Mouse (Mus musculus) cerebellum, adult (tissue): Measurements from ENCODE around the gene Ccn6.

Source experiments
- ATAC-seq: cut with Nextera tagmentation; 2 replicates; pipeline ENCODE4 v1.9.2; 2017; ENCODE audit warnings: mild to moderate bottlenecking, moderate library complexity, mixed read lengths; ENCODE audit not compliant: insufficient number of reproducible peaks, low FRiP score, low TSS enrichment

Gene Ccn6

DNA sequence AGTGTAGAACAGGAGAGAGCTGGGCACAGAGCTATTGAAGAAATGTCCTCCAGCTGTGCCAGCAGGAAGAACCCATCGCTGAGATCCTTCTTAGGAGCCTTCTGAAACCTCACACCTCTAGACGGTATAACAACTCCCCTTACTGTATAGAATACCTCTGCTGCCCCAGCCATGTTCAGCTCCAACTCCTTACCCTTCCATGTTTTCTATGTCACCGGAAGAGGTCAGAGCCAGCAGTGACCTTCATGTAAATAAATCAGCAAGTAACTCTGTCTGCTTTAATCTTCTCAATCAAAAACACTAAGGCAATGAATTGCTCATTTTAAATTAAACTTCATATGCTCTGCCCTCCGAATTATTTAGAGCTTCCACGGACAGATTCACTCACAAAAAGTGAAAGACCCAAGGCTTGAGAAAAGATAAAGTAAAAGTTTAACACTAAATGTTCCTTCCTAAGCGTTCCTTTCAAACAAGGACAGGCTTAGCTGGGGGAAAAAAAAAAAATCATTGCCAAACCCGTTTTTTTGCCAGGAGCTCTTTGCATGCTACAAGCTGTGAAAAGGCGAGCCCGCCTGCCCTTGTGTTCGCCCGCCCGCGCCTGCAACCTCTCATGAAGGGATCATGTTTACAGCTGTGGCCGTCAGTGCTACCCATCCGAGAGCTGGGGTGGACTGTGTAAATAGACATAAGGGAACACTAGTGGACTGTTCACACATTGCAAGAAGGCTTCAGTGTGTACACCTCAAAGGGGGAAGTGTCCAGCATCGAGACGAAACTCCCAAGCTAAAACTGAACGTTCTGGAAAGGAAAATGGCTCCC lies 719 bp downstream of the Ccn6 start:
- ATAC-seq = no peak

DNA sequence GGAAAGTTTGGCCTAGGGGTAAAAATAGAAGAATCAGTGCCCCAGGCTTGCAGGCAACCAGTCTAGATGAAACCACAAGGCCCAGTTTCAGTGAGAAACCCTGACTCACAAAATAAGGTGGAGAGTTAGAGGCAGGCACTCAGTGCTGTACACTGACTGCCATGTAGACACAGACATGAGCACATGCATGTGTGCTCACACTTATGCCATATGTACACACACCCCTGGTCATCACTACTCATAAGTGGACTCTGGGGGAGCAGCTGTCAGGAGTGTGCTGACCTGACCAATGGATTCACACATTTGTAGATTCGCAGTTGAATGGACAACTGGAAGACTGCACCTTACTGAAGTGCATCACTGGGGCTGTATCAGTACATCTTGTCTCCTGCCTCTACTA lies 2.2 kb downstream of the Ccn6 start:
- ATAC-seq = no peak

- ATAC-seq = no peak
Measured at GRCm38 (mm10) chr10:39158306-39158705, 5.3 kb downstream of the Ccn6 start.

- ATAC-seq = no peak
Measured at GRCm38 (mm10) chr10:39157321-39157720, 6.3 kb downstream of the Ccn6 start.

DNA sequence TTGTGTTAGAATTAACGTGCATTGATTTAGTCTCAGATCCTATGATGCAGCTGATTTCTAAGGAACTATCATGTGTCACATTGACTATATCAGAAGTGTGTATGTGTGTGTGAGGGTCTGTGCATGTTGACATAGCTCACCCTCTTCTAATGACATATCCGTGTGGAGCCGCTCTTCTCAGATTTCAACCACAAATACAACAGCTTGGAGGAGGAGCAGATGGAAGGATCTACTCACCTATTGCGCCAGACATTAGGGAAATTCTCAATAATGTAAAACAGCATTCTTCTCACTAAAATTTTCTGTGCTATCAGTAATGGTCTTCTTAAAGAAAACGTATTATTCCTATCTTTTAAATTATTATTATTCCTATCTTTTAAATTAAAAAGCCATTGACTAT lies 6.9 kb downstream of the Ccn6 start:
- ATAC-seq = no peak

DNA sequence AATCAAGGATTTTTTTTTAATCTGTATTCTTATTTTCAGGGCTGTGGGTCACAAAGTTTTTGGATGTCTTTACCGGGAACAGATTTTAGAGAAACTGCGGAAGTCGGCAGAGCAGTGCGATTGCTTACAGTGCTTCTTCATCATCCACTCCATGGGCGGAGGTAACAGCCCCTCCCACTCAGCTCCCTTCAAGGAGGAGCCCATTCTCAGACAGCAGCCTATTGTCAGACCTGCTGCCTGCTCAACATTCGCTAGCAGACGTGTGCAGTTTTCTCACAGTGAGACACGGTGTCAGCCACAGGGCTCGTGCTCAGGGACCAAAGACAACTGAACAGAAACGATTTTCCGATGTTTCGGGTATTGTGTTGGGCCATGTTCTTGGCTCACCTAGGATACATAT lies 21.4 kb downstream of the Ccn6 start:
- no peak for ATAC-seq

GRCm38 (mm10) chr10:39141401-39141800 lies 22.2 kb downstream of the Ccn6 start:
- no peak for ATAC-seq

DNA sequence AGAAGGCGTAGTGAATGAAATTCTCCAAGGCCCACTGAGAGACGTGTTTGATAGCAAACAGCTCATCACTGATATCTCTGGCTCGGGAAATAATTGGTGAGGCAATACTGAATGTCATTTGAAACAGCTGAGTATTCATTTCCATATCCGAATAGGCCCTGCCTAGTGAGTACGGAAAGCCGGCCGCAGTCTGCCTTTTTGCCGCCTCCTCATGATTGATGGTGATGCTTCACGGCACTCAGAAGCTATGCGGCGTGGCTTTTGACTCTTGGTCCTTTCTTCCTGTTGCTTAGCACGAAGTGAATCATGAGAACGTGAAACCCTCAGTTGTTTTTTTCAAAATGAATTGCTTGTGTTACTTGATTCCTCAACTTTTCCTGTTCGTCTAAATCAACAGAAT lies 22.8 kb downstream of the Ccn6 start:
- ATAC-seq = no peak

- no peak for ATAC-seq
Measured at GRCm38 (mm10) chr10:39138761-39139160, 24.8 kb downstream of the Ccn6 start.

GRCm38 (mm10) chr10:39137766-39138165 lies 25.8 kb downstream of the Ccn6 start:
- ATAC-seq = no peak

DNA sequence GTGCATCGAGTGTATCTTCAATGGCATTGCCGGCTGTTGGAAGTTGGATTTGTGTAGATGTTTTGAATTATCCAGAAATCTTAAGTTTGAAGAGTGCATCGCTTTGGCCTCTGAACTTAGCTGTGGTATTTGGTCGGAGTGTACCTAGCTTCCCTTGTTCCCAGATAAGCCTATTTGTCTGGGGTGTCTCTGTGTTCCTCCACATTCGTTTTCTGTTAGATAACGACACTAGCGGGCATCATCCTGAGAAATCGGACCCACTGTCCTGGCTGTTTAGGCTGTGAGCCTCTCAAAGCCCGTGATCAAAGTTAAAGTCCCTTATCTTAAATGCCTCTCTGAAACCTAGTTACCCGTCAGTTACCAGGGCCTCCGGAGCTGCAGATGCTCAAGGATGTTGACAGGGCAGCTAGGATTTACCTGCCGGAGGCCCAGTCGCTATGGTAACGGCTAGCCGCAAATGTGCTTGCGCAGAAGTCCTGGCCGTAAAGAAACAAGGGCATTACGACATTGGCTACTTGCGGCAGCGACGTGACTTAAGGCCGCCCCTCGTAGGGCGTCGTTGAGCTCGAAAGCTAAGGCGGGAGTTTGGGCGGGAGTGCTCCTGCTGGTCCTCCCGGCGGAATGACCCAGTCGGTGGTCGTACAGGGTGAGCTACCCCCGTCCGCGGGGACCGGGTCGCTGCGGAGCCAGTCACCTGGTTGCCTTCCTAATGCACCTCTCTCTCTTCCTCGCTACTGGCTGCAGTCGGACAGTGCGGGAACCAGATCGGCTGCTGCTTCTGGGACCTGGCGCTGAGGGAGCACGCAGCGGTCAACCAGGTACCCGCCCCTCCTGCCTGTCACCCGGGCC lies 29.9 kb downstream of the Ccn6 start, which contains the start of the genes Fam229b and Tube1:
Fam229b (minus strand) TSS at position 453 of the 849 bp plus-strand sequence.
Tube1 (plus strand) TSS at position 515 of the 849 bp plus-strand sequence.
- peak; percentile 94 for ATAC-seq

GRCm38 (mm10) chr10:39121412-39121811 lies 42.2 kb downstream of the Ccn6 start:
- no peak for ATAC-seq

DNA sequence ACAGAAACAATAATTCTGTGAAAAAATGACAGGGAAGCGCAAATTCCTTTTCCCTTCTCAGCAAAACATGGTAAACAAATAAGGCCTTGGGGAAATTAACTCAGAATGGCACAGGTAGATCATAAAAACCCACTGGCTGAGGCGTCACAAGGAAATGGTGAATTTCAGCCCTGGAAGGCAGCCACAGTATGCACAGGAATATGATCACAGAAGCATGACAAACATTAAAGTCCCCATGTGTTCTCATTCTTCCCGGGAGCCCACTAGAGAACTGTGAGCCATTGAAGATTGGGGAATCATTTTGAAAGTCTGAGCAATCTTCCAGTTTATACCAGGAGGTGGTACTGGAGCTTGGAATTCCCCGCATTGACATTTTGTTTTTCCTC lies 54.1 kb downstream of the Ccn6 start:
- no peak for ATAC-seq

GRCm38 (mm10) chr10:39108837-39109488 lies 54.6 kb downstream of the Ccn6 start:
- ATAC-seq = no peak

DNA sequence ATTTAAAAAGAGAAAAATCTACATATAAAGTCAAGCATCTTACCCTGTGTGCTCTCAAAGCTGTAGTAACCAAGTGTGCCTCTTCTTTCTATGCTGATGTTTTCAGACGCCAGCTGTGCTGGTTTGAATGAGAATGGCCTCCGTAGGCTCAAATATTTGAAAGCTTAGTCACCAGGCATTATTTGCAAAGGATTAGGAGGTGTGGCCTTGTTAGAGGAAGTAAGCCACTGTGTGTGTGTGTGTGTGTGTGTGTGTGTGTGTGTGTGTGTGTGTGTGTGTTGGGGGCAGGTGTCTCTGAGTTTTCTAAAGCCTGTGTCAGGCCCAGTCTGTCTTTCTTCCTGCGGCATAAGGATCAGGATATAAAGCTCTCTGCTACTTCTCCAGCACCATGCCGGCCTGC lies 56.7 kb downstream of the Ccn6 start:
- ATAC-seq = no peak

- ATAC-seq = no peak
Measured at GRCm38 (mm10) chr10:39106413-39106812, 57.2 kb downstream of the Ccn6 start.

DNA sequence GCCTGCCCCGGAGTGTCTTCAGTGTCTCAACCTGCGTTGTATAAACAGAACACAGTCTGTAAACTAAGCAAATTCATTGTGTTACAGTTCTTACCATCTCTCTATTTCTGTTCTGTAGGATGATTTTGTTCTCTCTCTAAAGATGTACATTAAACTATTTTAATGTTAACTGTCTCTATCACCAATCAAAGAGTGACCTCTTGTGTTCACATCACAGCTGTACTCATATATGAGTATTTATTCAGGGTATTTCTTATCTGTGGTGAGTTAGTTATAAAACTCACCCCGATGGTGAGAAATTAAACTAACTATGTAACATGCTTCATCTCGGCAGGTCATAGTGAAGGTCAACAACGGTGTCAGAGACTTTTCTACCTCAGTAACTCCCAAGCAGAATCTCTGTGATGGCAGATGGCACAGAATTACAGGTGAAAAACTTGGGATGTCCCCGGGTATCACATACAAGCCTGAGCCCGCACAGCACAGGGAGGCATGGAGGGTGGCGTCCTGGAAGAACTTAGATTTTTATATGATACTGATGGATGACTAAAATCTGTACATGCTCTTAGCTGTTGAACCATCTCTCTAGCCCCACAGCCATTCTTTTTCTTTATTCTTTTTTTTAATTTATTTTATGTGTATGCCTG lies 58.7 kb downstream of the Ccn6 start:
- ATAC-seq = no peak
